Mouse (Mus musculus): ENCODE results near the gene Habp2. TPM values are rescaled to one million over a fixed set of nuclear protein-coding genes. Genes with fewer than 3 reads are reported as not detected.

The Habp2 gene
- polyA plus RNA-seq, 1 experiment from 2014 or later = not detected

DNA sequence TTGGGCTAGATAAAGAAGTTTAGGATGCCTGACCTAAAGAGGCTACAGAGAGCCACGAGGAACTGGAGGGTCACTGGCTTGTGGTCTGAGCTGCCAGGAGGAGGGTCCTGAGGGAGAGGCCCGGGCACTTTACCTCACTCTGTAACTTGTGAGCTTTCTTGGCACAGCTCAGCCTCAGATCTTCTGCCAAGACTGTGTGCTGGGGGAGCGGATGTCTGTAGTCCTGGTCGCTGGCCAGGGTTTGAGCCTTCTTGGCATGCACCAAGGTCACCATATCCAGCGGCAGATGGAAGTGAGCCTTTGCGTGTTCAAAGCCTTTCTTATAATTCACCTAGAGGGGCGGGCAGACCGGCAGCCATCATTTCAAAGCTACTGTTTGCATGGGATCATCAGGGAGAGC is 55.1 kb downstream of the Habp2 start:
- no peak for DNase-seq (ENCODE audit: low spot score)
- Histone ChIP-seq H3K4me2 (ENCODE audit: low read depth) (no peak overlapping the region), H3K27me3 (ENCODE audit: control insufficient read depth, insufficient read depth, low read length) (no peaks in the 10 kb centered on the region), H3K4me3 (ENCODE audit: low read depth, low read length) (no peak overlapping the region), H3K9ac (ENCODE audit: low read length) (no peak overlapping the region), H3K9me3 (ENCODE audit: control insufficient read depth, low read length) (no peaks in the 10 kb centered on the region), H3K4me1 (ENCODE audit: control insufficient read depth, insufficient read depth, low read length) (peaks cover 4% of the 10 kb centered on the region; the same call in 1 of the 2 replicates), H3K27ac (ENCODE audit: low read depth, low read length) (no peak overlapping the region), H3K36me3 (ENCODE audit: control insufficient read depth, insufficient read depth, low read length) (no peaks in the 10 kb centered on the region)
- 89% methylated on average over 8 of the region's 8 CpGs for WGBS
- no peak for ATAC-seq (ENCODE audit: insufficient read depth, low FRiP score, low TSS enrichment)

DNA sequence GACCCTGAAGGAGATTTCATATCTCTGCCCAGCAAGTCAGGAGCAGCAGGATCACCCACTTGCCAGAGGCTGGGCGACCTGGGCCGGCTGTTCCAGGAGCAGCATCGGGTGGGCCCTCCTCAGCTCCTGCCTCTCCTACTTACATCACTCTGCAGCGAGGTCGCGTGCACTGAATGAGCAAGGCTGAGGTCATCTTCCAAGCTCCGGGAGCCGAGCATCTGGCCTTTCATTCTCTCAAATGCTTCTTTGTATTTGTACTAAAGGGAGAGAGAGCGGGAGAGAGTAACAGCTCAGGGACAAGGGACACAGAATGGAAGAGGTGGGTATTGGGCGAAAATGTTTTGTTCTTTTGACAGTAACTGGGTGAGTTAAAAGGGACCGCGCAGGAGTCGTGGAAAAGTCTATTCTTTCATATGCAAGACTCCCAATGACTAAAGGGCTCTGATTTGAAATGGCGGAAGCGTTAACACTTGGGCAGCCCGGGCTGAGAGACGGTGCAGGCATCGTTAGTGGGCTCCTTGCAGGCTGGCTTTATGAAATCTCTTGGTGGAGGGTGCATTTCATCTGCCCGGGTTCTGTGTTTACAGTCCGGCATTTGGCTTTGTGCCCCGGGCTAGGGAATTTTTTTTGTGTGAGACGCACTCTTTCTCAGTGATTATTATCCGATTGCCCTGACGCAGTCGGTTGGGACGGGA is 57.1 kb downstream of the Habp2 start:
- 42% methylated on average over 26 of the region's 26 CpGs for WGBS
- peaks cover 4% of the 10 kb centered on the region; the same call in 1 of the 2 replicates for H3K4me1 ChIP-seq (ENCODE audit: control insufficient read depth, insufficient read depth, low read length)
- H3K27ac ChIP-seq (ENCODE audit: low read depth, low read length) = peak overlapping the region; percentile 56; the same call in 1 of the 2 replicates
- no peaks in the 10 kb centered on the region for H3K27me3 ChIP-seq (ENCODE audit: control insufficient read depth, insufficient read depth, low read length)
- H3K4me2 ChIP-seq (ENCODE audit: low read depth) = no peak overlapping the region; the same call in 1 of the 2 replicates
- DNase-seq (ENCODE audit: low spot score) (peak; percentile 72), ATAC-seq (ENCODE audit: insufficient read depth, low FRiP score, low TSS enrichment) (peak; percentile 89)
- no peak overlapping the region for H3K4me3 ChIP-seq (ENCODE audit: low read depth, low read length)
- peak overlapping the region; percentile 20; the same call in 1 of the 2 replicates for H3K9ac ChIP-seq (ENCODE audit: low read length)
- no peaks in the 10 kb centered on the region for H3K9me3 ChIP-seq (ENCODE audit: control insufficient read depth, low read length)
- no peaks in the 10 kb centered on the region for H3K36me3 ChIP-seq (ENCODE audit: control insufficient read depth, insufficient read depth, low read length)

DNA sequence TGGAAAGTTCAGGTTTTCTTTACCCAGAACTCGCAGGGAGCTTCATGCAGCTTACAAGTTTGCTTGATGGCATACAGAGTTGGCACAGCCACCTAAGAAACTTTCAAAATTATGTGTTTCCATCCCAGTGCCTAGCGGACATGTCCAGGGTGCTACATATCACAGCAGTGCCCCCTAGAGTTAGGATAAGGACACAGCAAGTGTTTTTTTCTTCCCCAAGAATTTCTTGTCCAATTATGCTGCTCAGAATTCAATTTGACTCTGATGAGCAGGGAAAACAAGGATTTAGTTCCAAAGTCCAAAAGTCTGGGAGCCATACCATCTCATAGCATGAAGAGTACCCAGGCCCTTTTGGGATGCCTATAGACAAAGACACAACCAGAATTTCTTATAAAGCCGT is 59.1 kb downstream of the Habp2 start:
- DNase-seq (ENCODE audit: low spot score) = no peak

DNA sequence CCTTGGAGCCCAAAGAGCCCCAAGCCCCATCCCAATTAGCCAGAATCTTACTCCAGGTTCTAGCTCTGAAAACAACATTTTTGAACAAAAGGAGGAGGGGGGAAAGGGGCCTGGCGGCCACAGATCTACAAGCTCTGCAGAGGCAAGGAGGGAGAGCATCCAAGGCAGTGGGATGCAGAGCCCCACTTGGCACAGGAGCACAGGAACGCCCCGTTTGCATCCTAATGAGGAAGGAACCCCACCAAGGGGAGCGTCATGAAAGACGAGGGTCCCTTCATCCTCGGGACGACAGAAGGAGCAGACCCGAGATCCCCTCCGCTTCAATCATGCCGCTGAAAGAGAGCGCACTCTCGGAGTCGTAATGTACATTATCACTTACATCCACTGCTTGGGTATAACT is 59.8 kb downstream of the Habp2 start:
- Histone ChIP-seq H3K4me2 (ENCODE audit: low read depth) (no peak overlapping the region), H3K36me3 (ENCODE audit: control insufficient read depth, insufficient read depth, low read length) (no peaks in the 10 kb centered on the region), H3K27me3 (ENCODE audit: control insufficient read depth, insufficient read depth, low read length) (no peaks in the 10 kb centered on the region), H3K9ac (ENCODE audit: low read length) (no peak overlapping the region), H3K4me3 (ENCODE audit: low read depth, low read length) (no peak overlapping the region), H3K9me3 (ENCODE audit: control insufficient read depth, low read length) (no peaks in the 10 kb centered on the region), H3K4me1 (ENCODE audit: control insufficient read depth, insufficient read depth, low read length) (peaks cover 4% of the 10 kb centered on the region; the same call in 1 of the 2 replicates), H3K27ac (ENCODE audit: low read depth, low read length) (no peak overlapping the region)
- ATAC-seq (ENCODE audit: insufficient read depth, low FRiP score, low TSS enrichment) (no peak), DNase-seq (ENCODE audit: low spot score) (no peak)
- 46% methylated on average over 13 of the region's 13 CpGs for WGBS

More for the DNA sequence above, 59.1 kb downstream of the Habp2 start:
- Histone ChIP-seq H3K27ac (ENCODE audit: low read depth, low read length) (no peak overlapping the region), H3K27me3 (ENCODE audit: control insufficient read depth, insufficient read depth, low read length) (no peaks in the 10 kb centered on the region), H3K4me3 (ENCODE audit: low read depth, low read length) (no peak overlapping the region), H3K4me1 (ENCODE audit: control insufficient read depth, insufficient read depth, low read length) (peaks cover 4% of the 10 kb centered on the region; the same call in 1 of the 2 replicates), H3K9ac (ENCODE audit: low read length) (no peak overlapping the region), H3K9me3 (ENCODE audit: control insufficient read depth, low read length) (no peaks in the 10 kb centered on the region), H3K36me3 (ENCODE audit: control insufficient read depth, insufficient read depth, low read length) (no peaks in the 10 kb centered on the region), H3K4me2 (ENCODE audit: low read depth) (no peak overlapping the region)
- 83% methylated on average over 3 of the region's 3 CpGs for WGBS
- no peak for ATAC-seq (ENCODE audit: insufficient read depth, low FRiP score, low TSS enrichment)

DNA sequence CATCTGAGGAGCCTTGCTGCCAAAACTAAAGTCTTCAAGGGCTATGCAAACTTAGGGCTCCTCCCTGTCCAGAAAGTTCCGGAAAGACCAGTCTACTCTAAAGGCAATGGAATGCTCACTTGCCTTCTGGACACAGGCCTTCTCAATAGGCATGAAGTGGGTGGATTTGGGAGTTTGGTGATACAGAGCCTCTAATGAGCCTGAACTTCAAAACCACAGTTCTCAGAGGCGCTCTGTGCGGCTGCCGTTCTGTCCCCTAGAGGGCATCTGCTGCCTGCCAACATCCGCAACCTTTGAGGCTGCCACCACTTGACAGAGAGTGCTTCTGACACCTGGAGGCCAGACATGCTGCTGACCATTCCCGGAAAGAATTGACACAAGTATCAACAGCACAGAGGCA is 62.4 kb downstream of the Habp2 start:
- no peak overlapping the region for H3K9ac ChIP-seq (ENCODE audit: low read length)
- no peak overlapping the region for H3K4me2 ChIP-seq (ENCODE audit: low read depth)
- 44% methylated on average over 6 of the region's 6 CpGs for WGBS
- no peaks in the 10 kb centered on the region for H3K9me3 ChIP-seq (ENCODE audit: control insufficient read depth, low read length)
- H3K36me3 ChIP-seq (ENCODE audit: control insufficient read depth, insufficient read depth, low read length) = no peaks in the 10 kb centered on the region
- ATAC-seq (ENCODE audit: insufficient read depth, low FRiP score, low TSS enrichment) = no peak
- H3K4me3 ChIP-seq (ENCODE audit: low read depth, low read length) = no peak overlapping the region
- H3K4me1 ChIP-seq (ENCODE audit: control insufficient read depth, insufficient read depth, low read length) = peaks cover 2% of the 10 kb centered on the region; the same call in 1 of the 2 replicates
- H3K27ac ChIP-seq (ENCODE audit: low read depth, low read length) = no peak overlapping the region
- no peak for DNase-seq (ENCODE audit: low spot score)
- no peaks in the 10 kb centered on the region for H3K27me3 ChIP-seq (ENCODE audit: control insufficient read depth, insufficient read depth, low read length)

DNA sequence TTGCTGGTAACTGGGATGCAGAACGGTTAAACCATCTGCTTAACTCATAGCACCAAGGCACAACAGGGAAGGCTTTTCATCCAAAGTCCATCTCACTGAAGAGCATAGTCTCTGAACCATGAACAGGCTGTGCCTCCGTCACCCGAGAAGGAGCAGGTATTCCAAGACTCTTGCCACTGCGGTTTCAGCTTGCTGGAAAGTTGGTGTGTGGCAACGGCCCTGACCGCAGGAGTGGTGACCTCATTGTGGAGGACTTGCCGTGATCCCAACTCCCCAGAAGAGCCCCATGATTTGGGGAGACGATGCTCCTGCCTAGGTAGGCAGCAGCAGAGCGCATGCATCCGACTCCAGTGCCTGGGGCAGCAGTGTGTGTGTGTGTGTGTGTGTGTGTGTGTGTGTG is 66.8 kb downstream of the Habp2 start:
- H3K36me3 ChIP-seq (ENCODE audit: control insufficient read depth, insufficient read depth, low read length) = no peaks in the 10 kb centered on the region
- H3K27ac ChIP-seq (ENCODE audit: low read depth, low read length) = no peak overlapping the region
- DNase-seq (ENCODE audit: low spot score) (no peak), ATAC-seq (ENCODE audit: insufficient read depth, low FRiP score, low TSS enrichment) (no peak)
- H3K9me3 ChIP-seq (ENCODE audit: control insufficient read depth, low read length) = no peaks in the 10 kb centered on the region
- H3K4me2 ChIP-seq (ENCODE audit: low read depth) = no peak overlapping the region
- H3K9ac ChIP-seq (ENCODE audit: low read length) = no peak overlapping the region
- no peak overlapping the region for H3K4me3 ChIP-seq (ENCODE audit: low read depth, low read length)
- WGBS = 85% methylated on average over 10 of the region's 10 CpGs
- no peaks in the 10 kb centered on the region for H3K4me1 ChIP-seq (ENCODE audit: control insufficient read depth, insufficient read depth, low read length)
- H3K27me3 ChIP-seq (ENCODE audit: control insufficient read depth, insufficient read depth, low read length) = no peaks in the 10 kb centered on the region

DNA sequence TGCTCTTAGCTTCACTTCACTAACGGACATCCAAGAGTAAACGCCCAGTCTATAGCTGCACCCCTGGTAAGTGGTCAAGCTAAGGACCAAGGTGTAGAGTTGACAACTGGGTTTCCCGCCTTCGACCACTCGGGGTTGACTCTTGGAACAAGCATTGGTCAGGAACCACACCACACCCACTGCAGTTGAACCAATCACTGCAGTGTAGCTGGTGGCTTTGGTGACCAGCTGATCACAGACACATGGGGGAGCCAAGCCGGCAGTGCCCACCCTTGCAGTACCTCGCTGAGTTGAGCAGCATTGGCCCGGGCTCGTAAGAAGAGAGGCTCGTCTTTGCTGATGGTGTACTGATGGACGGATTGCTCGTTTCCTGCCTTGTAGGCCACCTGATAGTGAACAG is 68.3 kb downstream of the Habp2 start:
- Histone ChIP-seq H3K4me3 (ENCODE audit: low read depth, low read length) (no peak overlapping the region), H3K36me3 (ENCODE audit: control insufficient read depth, insufficient read depth, low read length) (no peaks in the 10 kb centered on the region), H3K4me2 (ENCODE audit: low read depth) (no peak overlapping the region), H3K9me3 (ENCODE audit: control insufficient read depth, low read length) (no peaks in the 10 kb centered on the region), H3K9ac (ENCODE audit: low read length) (no peak overlapping the region), H3K27ac (ENCODE audit: low read depth, low read length) (no peak overlapping the region), H3K4me1 (ENCODE audit: control insufficient read depth, insufficient read depth, low read length) (no peaks in the 10 kb centered on the region), H3K27me3 (ENCODE audit: control insufficient read depth, insufficient read depth, low read length) (no peaks in the 10 kb centered on the region)
- DNase-seq (ENCODE audit: low spot score) = no peak
- ATAC-seq (ENCODE audit: insufficient read depth, low FRiP score, low TSS enrichment) = no peak
- 88% methylated on average over 12 of the region's 12 CpGs for WGBS

DNA sequence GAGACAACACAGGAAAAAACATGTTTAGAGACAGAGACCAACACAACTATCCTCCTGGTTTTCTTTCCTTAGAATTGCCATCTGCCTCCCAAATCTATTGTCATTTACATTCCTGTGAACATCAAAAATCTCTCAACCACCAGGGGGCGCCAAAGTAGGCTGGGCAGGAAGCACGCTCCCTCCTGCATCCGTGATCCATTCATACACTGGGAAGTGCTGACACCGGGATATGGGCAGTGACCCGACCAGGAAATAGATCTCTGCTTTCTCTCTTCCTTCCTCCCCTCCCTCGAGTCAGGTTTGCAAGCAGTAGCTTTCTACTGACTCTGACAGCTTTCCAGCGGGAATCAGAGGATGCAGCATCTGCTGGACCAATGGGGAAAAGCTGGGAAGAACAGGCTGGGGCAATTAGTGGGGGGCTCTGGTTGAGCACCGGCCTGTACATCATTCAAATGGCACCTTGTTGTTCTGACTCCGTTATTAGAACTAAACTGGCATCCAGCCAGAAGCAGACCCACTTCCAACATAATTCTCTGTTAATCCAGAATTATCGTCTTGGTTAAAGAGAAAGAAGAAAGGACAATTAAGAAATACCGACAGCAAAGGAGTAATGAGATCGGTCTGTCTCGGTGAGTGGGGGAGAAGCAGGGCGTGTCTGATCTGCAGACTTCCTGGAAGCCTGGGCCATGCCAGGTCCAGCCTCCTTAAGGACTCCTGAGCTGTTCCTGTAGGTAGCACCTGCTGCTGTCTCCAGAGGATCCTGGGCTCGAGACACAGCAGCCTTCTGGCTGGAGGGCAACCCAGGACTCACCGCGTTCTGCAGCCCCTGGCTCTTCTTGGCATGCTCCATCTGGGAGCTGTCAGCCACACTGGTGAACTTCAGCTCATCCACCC is 69.8 kb downstream of the Habp2 start:
- no peaks in the 10 kb centered on the region for H3K27me3 ChIP-seq (ENCODE audit: control insufficient read depth, insufficient read depth, low read length)
- WGBS = 48% methylated on average over 17 of the region's 17 CpGs
- no peaks in the 10 kb centered on the region for H3K9me3 ChIP-seq (ENCODE audit: control insufficient read depth, low read length)
- no peak overlapping the region for H3K9ac ChIP-seq (ENCODE audit: low read length)
- no peak overlapping the region for H3K4me3 ChIP-seq (ENCODE audit: low read depth, low read length)
- no peaks in the 10 kb centered on the region for H3K4me1 ChIP-seq (ENCODE audit: control insufficient read depth, insufficient read depth, low read length)
- no peak for ATAC-seq (ENCODE audit: insufficient read depth, low FRiP score, low TSS enrichment)
- peak; percentile 65 for DNase-seq (ENCODE audit: low spot score)
- H3K27ac ChIP-seq (ENCODE audit: low read depth, low read length) = no peak overlapping the region
- H3K4me2 ChIP-seq (ENCODE audit: low read depth) = no peak overlapping the region
- no peaks in the 10 kb centered on the region for H3K36me3 ChIP-seq (ENCODE audit: control insufficient read depth, insufficient read depth, low read length)
